Mouse (Mus musculus): ENCODE results near the gene Ptpn21.
A peak's percentile ranks its signal among the peaks of the same experiment; 100 is the strongest.

Ptpn21 gene

DNA sequence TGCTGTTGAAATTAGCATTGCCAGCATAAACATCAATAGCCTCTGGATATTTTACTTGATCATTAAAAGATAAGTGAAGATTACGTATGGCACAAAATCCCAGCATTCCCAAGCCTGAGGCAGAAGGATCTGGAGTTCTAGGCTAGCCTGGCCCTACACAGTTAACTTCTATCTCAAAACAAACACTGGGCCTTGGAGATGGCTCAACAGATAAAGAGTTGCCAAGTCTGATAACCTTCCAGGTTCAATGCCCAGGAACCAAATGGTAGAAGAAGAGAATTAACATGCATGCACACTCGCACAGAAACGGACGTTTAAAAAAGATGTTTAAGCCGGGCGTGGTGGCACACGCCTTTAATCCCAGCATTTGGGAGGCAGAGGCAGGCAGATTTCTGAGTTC, 13.0 kb downstream of the Ptpn21 start:
- no peak for DNase-seq (ENCODE audit: low spot score)

- no peak for DNase-seq (ENCODE audit: low spot score)
Measured at GRCm38 (mm10) chr12:98721030-98721429, 16.2 kb downstream of the Ptpn21 start.

GRCm38 (mm10) chr12:98720628-98721027, 16.6 kb downstream of the Ptpn21 start:
- DNase-seq (ENCODE audit: low spot score): no peak

DNA sequence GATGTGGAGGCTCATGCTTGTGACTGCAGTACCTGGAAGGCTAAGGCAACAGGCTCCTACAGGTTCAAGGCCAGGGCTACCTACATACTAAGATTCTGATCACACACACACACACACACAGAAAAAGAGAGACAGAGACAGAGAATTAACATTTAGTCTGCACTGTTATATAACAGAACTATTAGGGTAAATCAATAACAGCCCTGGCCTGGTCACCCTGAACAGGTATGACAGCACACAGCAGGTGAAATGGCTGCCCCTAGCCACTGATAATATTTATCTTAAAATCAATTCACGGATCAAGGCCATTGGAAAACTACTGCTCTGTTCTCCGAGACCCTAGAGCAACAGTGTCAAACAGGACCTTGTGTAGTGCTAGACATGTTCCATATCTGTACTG, 21.1 kb downstream of the Ptpn21 start:
- no peak for DNase-seq (ENCODE audit: low spot score)

GRCm38 (mm10) chr12:98714757-98715156, 22.4 kb downstream of the Ptpn21 start:
- DNase-seq (ENCODE audit: low spot score): no peak

DNA sequence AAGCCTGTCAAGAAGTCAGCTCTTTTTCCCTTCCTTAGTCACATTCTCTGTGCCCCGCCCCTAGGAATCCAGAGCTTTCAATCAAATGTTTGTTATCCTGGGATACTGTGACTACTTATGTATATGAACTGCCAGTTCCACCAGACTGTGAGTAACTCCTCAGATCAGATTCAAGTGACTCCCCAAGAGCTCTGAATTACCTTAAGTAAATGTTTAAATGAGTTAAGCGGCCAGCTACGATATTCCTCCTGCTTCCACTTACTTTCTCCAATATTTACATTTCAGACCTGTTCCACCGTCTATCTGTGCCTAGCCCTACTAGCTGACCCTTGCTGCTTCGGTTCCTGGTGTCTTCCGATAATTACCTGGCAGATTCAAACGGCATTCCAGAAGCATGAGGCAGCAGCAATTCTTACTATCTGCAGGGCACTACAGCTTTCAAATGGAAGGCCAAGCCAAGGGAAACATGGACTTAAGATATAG, 23.5 kb downstream of the Ptpn21 start:
- DNase-seq (ENCODE audit: low spot score): no peak

DNA sequence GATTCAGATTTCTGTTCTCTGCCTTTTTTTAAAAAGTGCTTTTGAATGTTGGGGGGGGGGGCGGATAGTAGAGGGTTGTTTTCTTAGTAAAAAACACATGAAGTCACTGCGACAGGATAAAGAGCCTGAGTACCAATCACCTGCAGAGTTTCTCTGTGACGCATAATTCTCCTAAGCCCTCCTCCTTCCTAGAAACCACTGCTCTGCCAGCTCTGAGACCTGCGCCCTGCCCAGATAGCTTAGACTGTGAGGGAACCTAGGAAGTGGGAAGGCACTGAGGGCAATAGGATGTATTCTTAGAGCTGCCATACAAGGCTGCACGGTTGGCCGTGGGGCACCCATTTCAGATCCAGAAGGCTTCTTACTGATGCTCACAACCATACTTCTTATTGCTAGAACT, 24.4 kb downstream of the Ptpn21 start:
- no peak for DNase-seq (ENCODE audit: low spot score)

DNA sequence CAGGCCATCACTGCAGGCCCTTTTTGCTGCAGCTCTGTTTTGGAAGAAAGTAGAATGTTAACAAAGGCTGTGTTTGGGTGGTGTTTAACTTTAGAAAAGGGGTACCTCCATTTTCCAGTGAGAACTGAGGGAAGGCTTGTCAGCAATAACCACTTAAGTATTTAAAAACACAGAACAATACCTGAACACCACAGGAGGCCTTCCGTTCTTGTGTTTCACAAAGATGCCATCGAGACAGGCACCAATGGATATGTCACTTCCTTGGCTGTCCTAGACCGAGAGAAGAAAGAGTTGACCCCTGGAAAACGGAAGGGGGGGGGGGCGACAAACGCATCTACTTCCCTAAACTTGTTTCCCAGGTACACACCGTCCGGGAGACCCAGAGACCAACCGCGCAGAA, 33.2 kb downstream of the Ptpn21 start:
- DNase-seq (ENCODE audit: low spot score): no peak

DNA sequence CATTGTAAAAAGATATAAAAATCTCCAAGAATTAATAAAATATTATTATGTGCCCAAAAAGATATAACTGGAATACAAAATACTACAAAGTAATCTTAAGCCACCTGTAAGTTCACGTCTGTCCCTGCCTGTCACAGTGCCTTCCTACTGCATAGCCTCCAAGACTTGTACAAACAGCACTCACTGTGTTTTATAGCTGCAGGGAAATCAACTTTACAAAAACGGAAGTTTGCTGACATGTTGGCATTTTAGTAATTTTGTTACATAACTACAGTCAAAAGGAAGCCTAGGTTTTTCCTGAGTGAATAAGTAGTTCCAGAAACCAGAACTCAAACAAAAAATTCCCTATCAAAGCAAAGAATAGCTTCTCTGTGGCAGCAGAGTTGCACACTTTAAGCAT, 33.7 kb downstream of the Ptpn21 start:
- DNase-seq (ENCODE audit: low spot score): no peak

- DNase-seq (ENCODE audit: low spot score): no peak
Measured at GRCm38 (mm10) chr12:98701564-98701963, 35.6 kb downstream of the Ptpn21 start.

GRCm38 (mm10) chr12:98697202-98697601, 40.0 kb downstream of the Ptpn21 start:
- DNase-seq (ENCODE audit: low spot score): no peak

- DNase-seq (ENCODE audit: low spot score): no peak
Measured at GRCm38 (mm10) chr12:98690230-98690629, 47.0 kb downstream of the Ptpn21 start.

DNA sequence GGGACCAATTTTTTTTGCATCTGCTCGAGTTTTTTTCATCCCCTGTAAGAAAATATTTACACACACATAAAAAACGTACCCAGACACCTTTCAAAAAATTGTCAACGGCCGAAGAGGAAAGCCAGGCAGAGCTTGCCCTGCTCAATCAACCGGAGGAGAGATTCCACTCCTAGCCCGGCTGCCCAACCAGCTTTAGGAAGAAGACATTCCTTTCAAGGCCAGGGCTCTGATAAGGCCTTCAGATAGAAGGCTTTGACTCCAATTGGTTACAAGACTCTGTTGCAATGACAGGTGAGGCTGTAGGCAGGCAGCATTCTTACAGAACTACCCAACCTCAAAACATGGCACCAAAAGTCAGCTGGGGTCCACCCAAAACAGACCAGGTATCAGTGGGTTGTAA, 53.6 kb downstream of the Ptpn21 start:
- DNase-seq (ENCODE audit: low spot score): no peak

- no peak for DNase-seq (ENCODE audit: low spot score)
Measured at GRCm38 (mm10) chr12:98683171-98683570, 54.0 kb downstream of the Ptpn21 start.

DNA sequence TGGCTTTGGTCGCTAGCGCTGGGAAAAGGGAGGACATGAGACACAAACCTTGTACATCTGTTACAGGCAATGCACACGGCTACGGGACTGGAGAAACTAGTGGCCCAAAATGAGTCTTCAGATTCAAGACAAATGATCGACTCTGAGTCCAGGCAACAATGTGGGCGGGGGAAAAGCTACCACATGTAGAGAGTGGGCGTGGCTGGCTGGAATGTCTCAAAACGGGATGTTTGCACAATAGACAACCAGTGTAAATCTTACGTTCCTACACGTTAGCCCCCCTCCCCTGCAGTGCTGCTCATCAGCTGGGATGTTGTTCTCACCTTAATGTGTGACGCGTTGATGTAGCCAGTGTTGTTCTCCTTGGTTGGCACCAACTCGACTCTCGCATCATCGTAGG, 55.0 kb downstream of the Ptpn21 start:
- no peak for DNase-seq (ENCODE audit: low spot score)

GRCm38 (mm10) chr12:98679906-98680305, 57.3 kb downstream of the Ptpn21 start:
- DNase-seq (ENCODE audit: low spot score): no peak

- DNase-seq (ENCODE audit: low spot score): no peak
Measured at GRCm38 (mm10) chr12:98677336-98677735, 59.9 kb downstream of the Ptpn21 start.

- DNase-seq (ENCODE audit: low spot score): no peak
Measured at GRCm38 (mm10) chr12:98676861-98677260, 60.3 kb downstream of the Ptpn21 start.

- peak; percentile 58 for DNase-seq (ENCODE audit: low spot score)
Measured at GRCm38 (mm10) chr12:98674627-98675143, 62.5 kb downstream of the Ptpn21 start.

DNA sequence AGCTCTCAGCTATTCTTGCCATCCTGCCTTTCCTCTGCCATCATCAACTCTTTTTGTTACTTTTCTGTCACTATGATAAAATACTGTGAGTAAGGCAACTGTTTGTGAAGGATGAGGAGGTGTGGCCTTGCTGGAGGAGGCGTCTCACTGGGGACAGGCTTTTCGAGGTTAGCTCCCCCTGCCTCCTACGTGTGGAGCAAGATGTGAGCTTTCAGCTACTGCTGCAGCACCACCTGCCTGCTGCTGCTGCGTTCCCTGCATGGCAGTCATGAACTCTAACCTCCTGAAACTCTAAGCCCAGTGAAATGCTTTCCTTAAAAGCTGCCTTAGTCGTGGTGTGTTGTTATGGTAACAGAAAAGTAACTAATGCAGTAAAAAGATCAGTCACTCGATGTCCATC, 63.3 kb downstream of the Ptpn21 start:
- no peak for DNase-seq (ENCODE audit: low spot score)

- DNase-seq (ENCODE audit: low spot score): no peak
Measured at GRCm38 (mm10) chr12:98670429-98670828, 66.8 kb downstream of the Ptpn21 start.

DNA sequence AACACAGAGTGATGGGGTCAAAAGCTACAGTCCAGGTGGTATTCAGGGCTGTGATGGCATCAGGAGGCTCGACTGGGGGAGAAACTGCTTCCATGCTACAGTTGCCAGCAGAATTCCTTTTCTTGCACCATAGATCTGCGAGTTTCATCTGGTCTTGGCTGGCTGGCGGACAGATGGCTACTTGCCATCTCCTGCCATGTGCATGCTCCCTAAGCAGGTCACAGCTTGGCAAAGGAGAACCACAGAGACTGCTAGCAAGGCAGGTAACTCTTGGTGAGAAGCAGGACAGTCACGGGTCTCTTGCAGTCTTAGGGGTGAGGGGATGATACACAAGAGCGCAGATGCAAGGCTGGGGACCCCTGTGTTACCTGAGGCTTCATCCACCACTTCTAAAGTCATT, 67.3 kb downstream of the Ptpn21 start:
- no peak for DNase-seq (ENCODE audit: low spot score)

DNA sequence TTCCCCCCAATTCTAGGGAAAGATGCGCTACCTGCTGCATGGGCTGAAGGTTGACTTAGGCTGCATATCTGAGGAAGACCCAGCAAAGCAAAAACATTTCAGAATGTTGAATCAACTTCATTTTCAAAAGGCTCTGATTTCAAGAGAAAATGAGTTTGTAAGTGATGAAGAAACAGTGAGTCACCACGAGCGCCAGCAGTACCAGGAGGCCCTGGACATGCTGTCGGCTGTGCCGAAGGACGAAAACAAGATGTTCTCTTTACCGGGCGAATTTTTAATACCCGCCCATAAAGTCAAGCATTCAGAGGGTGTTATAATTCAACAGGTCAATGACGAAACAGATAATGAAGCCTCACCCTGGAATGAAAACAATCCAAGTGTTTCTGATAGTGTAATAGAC, 68.1 kb downstream of the Ptpn21 start:
- DNase-seq (ENCODE audit: low spot score): no peak

DNA sequence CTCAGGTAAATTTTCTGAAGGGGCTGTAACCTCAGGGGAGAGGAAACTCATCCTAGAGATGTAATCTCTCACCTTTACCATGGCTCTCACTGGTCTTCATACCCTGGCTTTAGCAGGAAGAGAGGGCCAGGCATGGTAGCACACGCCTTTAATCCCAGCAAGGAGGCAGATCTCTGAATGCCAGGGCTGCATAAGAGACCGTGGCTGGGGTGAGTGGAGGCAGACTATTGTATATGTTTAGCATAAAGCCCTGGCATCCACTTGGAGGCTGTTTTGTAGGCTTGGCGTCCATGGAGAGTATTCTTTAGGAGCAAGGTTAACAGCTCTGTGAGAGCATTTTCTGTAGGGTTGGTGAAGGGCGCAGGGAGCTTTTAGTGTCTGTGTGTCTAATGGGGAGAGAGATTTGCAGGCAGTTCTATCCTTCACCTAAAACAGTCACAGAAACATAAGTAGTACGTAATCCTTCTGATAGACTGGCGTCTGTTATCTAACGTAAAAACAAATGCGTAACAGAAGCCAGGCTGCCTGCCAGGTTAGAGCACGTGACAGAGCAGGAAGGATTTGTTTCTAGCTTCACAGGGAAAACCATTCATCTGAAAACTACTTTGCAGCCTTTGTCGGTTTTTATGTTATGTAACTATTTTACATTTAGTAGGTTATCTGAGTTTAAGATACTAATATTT, 68.9 kb downstream of the Ptpn21 start:
- peak; percentile 47 for DNase-seq (ENCODE audit: low spot score)

Data from left cerebral cortex, adult 11 months (tissue).